Mouse (Mus musculus): ENCODE measurements at regions not wholly inside any gene's neighbourhood (a gene's known extent, or its start where the extent isn't known, plus 50 kb on each side); places are given as distances from the start of the nearest gene placed in this dataset.
A peak's percentile ranks its signal among the peaks of the same experiment; 100 is the strongest.
"Not testable (repeated sequence)": the region's sequence is repeated elsewhere in the genome, so short reads cannot be mapped to it uniquely, and the experiment has no call there.

GRCm38 (mm10) chr3:69669541-69669940 lies 52.2 kb upstream of the Nmd3 start:
- Histone ChIP-seq H3K4me2 (no peak overlapping the region), H3K4me3 (no peak overlapping the region), H3K4me1 (peaks cover 5% of the 10 kb centered on the region; the same call in 1 of the 2 replicates), H3K27me3 (replicated peaks) (no peaks in the 10 kb centered on the region), H3K36me3 (no peaks in the 10 kb centered on the region), H3K9me3 (no peaks in the 10 kb centered on the region), H3K9ac (no peak overlapping the region), H3K27ac (replicated peaks) (no peak overlapping the region)
- ATAC-seq (ENCODE audit: extremely low read depth, insufficient number of reproducible peaks, low FRiP score, low TSS enrichment), result no peak
- 74% methylated on average over 10 of the region's 10 CpGs for WGBS

GRCm38 (mm10) chr3:69667820-69668219 lies 54.0 kb upstream of the Nmd3 start:
- H3K4me1 ChIP-seq, result 0 out of 2 replicates have a peak, but pooled peaks cover 4% of the 10 kb centered on the region
- no peak overlapping the region for H3K4me2 ChIP-seq
- H3K9me3 ChIP-seq, result no peaks in the 10 kb centered on the region
- WGBS, result 81% methylated on average over 7 of the region's 7 CpGs
- no peaks in the 10 kb centered on the region for H3K36me3 ChIP-seq
- no peak overlapping the region for H3K9ac ChIP-seq
- no peak overlapping the region for H3K27ac ChIP-seq (replicated peaks)
- no peaks in the 10 kb centered on the region for H3K27me3 ChIP-seq (replicated peaks)
- no peak overlapping the region for H3K4me3 ChIP-seq
- ATAC-seq (ENCODE audit: extremely low read depth, insufficient number of reproducible peaks, low FRiP score, low TSS enrichment), result no peak

GRCm38 (mm10) chr3:69667359-69667758 lies 54.4 kb upstream of the Nmd3 start:
- ATAC-seq (ENCODE audit: extremely low read depth, insufficient number of reproducible peaks, low FRiP score, low TSS enrichment), result no peak
- no peak overlapping the region for H3K4me2 ChIP-seq
- no peaks in the 10 kb centered on the region for H3K36me3 ChIP-seq
- H3K9me3 ChIP-seq, result no peaks in the 10 kb centered on the region
- no peak overlapping the region for H3K9ac ChIP-seq
- no peak overlapping the region for H3K27ac ChIP-seq (replicated peaks)
- H3K4me3 ChIP-seq, result no peak overlapping the region
- no peaks in the 10 kb centered on the region for H3K27me3 ChIP-seq (replicated peaks)
- WGBS, result 73% methylated on average over 3 of the region's 3 CpGs
- H3K4me1 ChIP-seq, result 0 out of 2 replicates have a peak, but pooled peaks cover 4% of the 10 kb centered on the region

GRCm38 (mm10) chr3:69664277-69664676 lies 57.5 kb upstream of the Nmd3 start:
- Histone ChIP-seq H3K9me3 (no peaks in the 10 kb centered on the region), H3K4me2 (no peak overlapping the region), H3K4me3 (no peak overlapping the region), H3K27me3 (replicated peaks) (no peaks in the 10 kb centered on the region), H3K4me1 (0 out of 2 replicates have a peak, but pooled peaks cover 4% of the 10 kb centered on the region), H3K27ac (replicated peaks) (no peak overlapping the region), H3K9ac (no peak overlapping the region), H3K36me3 (no peaks in the 10 kb centered on the region)
- 29% methylated on average over 4 of the region's 4 CpGs for WGBS
- ATAC-seq (ENCODE audit: extremely low read depth, insufficient number of reproducible peaks, low FRiP score, low TSS enrichment), result no peak

- Histone ChIP-seq H3K4me2 (no peak overlapping the region), H3K27ac (replicated peaks) (no peak overlapping the region), H3K4me1 (peaks cover 13% of the 10 kb centered on the region), H3K9me3 (no peaks in the 10 kb centered on the region), H3K36me3 (no peaks in the 10 kb centered on the region), H3K9ac (no peak overlapping the region), H3K27me3 (replicated peaks) (no peaks in the 10 kb centered on the region), H3K4me3 (no peak overlapping the region)
- no peak for ATAC-seq (ENCODE audit: extremely low read depth, insufficient number of reproducible peaks, low FRiP score, low TSS enrichment)
- 65% methylated on average over 2 of the region's 2 CpGs for WGBS
These were observed 59.4 kb upstream of the B3galnt1 start for GRCm38 (mm10) chr3:69658185-69658584.

- Histone ChIP-seq H3K9me3 (no peaks in the 10 kb centered on the region), H3K4me3 (no peak overlapping the region), H3K9ac (no peak overlapping the region), H3K4me1 (peaks cover 13% of the 10 kb centered on the region), H3K4me2 (no peak overlapping the region), H3K27me3 (replicated peaks) (no peaks in the 10 kb centered on the region), H3K27ac (replicated peaks) (no peak overlapping the region), H3K36me3 (no peaks in the 10 kb centered on the region)
- no peak for ATAC-seq (ENCODE audit: extremely low read depth, insufficient number of reproducible peaks, low FRiP score, low TSS enrichment)
These were observed 58.8 kb upstream of the B3galnt1 start for GRCm38 (mm10) chr3:69657570-69657969.

GRCm38 (mm10) chr3:69655651-69656050 lies 56.9 kb upstream of the B3galnt1 start:
- ATAC-seq (ENCODE audit: extremely low read depth, insufficient number of reproducible peaks, low FRiP score, low TSS enrichment); H3K9me3 ChIP-seq; H3K36me3 ChIP-seq; H3K9ac ChIP-seq; H3K4me3 ChIP-seq; H3K27me3 ChIP-seq (replicated peaks): not testable (repeated sequence)
- peak overlapping the region; percentile 50 for H3K4me2 ChIP-seq
- WGBS, result 30% methylated on average over 10 of the region's 10 CpGs
- H3K27ac ChIP-seq (replicated peaks), result 0 out of 2 replicates have a peak overlapping the region, but pooled peaks have one; percentile 12
- H3K4me1 ChIP-seq, result peaks cover 13% of the 10 kb centered on the region

GRCm38 (mm10) chr3:69655001-69655400 lies 56.2 kb upstream of the B3galnt1 start:
- WGBS, result 12% methylated on average over 2 of the region's 2 CpGs
- 0 out of 2 replicates have a peak overlapping the region, but pooled peaks have one; percentile 12 for H3K27ac ChIP-seq (replicated peaks)
- ATAC-seq (ENCODE audit: extremely low read depth, insufficient number of reproducible peaks, low FRiP score, low TSS enrichment), result no peak
- peaks cover 13% of the 10 kb centered on the region for H3K4me1 ChIP-seq
- no peaks in the 10 kb centered on the region for H3K9me3 ChIP-seq
- no peaks in the 10 kb centered on the region for H3K36me3 ChIP-seq
- no peak overlapping the region for H3K9ac ChIP-seq
- no peak overlapping the region for H3K4me3 ChIP-seq
- no peaks in the 10 kb centered on the region for H3K27me3 ChIP-seq (replicated peaks)
- H3K4me2 ChIP-seq, result peak overlapping the region; percentile 50

GRCm38 (mm10) chr3:69653361-69653760 lies 54.6 kb upstream of the B3galnt1 start:
- H3K4me1 ChIP-seq, result peaks cover 13% of the 10 kb centered on the region
- ATAC-seq (ENCODE audit: extremely low read depth, insufficient number of reproducible peaks, low FRiP score, low TSS enrichment); H3K4me3 ChIP-seq; H3K9ac ChIP-seq; H3K4me2 ChIP-seq; H3K27me3 ChIP-seq (replicated peaks); H3K27ac ChIP-seq (replicated peaks); H3K9me3 ChIP-seq; H3K36me3 ChIP-seq: not testable (repeated sequence)
- WGBS, result 43% methylated on average over 8 of the region's 8 CpGs

GRCm38 (mm10) chr3:69649561-69649960 lies 50.8 kb upstream of the B3galnt1 start:
- ATAC-seq (ENCODE audit: extremely low read depth, insufficient number of reproducible peaks, low FRiP score, low TSS enrichment), result no peak
- no peak overlapping the region for H3K9ac ChIP-seq
- 86% methylated on average over 4 of the region's 4 CpGs for WGBS
- H3K4me3 ChIP-seq, result no peak overlapping the region
- no peaks in the 10 kb centered on the region for H3K27me3 ChIP-seq (replicated peaks)
- H3K4me2 ChIP-seq, result no peak overlapping the region
- no peaks in the 10 kb centered on the region for H3K36me3 ChIP-seq
- H3K9me3 ChIP-seq, result 0 out of 2 replicates have a peak, but pooled peaks cover 7% of the 10 kb centered on the region
- no peak overlapping the region for H3K27ac ChIP-seq (replicated peaks)
- H3K4me1 ChIP-seq, result 0 out of 2 replicates have a peak, but pooled peaks cover under 1% of the 10 kb centered on the region
